In the genomic region with DNA sequence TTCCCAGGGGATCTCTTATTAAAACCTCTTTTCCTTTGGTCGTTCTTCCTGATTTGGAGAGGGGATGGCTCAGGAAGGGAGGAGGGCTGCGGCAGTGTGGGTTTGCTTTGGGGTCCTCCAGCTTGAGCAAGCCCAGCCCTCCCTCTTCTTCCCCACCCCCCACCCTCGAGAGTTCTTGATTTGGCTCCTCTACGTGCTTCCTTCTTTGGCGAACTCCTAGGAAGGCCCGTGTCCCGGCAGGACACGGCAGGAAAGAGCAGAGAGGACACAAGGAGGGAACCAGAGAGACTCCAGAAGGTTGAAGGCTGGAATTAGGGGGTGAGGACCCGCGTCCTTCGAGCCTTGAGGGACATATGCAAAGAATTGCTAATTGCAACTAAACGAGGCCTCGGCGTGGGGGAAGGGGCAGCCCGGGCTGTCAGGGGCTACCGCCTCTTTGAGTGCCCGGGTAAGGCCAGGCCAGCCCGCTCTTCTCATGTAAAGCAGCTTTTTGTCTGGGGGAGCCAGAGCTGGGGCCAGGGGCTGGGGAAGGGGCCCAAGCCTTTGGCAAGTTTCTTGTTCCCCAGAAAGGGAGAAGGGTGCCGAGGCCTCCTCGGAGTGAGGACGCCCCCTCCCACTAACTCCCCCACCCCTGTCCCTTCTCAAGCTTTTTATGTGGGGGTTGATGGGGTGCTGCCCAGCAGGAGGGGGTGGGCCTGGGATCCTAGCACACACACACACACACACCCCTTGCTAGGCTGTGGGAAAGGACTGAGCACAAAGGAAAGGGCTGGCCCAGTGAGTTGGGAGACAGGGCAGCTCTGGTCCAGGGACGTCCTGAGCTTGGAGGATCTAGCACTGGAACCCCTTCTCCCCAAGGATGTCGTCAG, we compare ENCODE assay signal across 8 mouse cellular contexts. TPM values are rescaled to one million over a fixed set of nuclear protein-coding genes. Genes with fewer than 3 reads are reported as not detected.
A peak's percentile ranks its signal among the peaks of the same experiment; 100 is the strongest.
DNase-seq lines count a peak whose midpoint lies in the region; ATAC-seq lines count a peak whose summit lies in the region.

TSS of gene Gm11627 (minus strand) at position 297 of the 869 bp plus-strand sequence.

- intact Hi-C loops in gastrocnemius, postnatal 14 days (cut with DNase I; ENCODE audit: low total_unique reads), result loop anchor here (5.0 kb wide), 2 partner anchors 73 to 92 kb away; no protein-coding TSS in a partner anchor

- H3K36me3 ChIP-seq in forebrain, embryonic 11.5 days (ENCODE audit: control insufficient read depth, insufficient read depth, low read length), result no peaks in the 10 kb centered on the region
- H3K36me3 ChIP-seq in intestine, embryonic 14.5 days (ENCODE audit: control insufficient read depth, insufficient read depth, low read length), result no peaks in the 10 kb centered on the region
- no peaks in the 10 kb centered on the region for H3K36me3 ChIP-seq in midbrain, embryonic 12.5 days

- peak; percentile 24 for DNase-seq in gastrocnemius, postnatal 14 days
- DNase-seq in gastrocnemius, postnatal 25 days, result no peak
- peak; percentile 81 for DNase-seq in ES-CJ7 (ENCODE audit: low read depth, low spot score)
- peak; percentile 91 for DNase-seq in forebrain, embryonic 11.5 days (ENCODE audit: low spot score)
- peak; percentile 76 for DNase-seq in intestine, embryonic 14.5 days (ENCODE audit: low spot score)
- no peak for DNase-seq in thymus, postnatal 25 days

- peak within 1 kb of the TSS; percentile 97 for H3K27ac ChIP-seq in forebrain, embryonic 11.5 days (ENCODE audit: low read depth, low read length)
- H3K27ac ChIP-seq in intestine, embryonic 14.5 days (ENCODE audit: low read depth), result peak within 1 kb of the TSS; percentile 97
- peak within 1 kb of the TSS; percentile 89 for H3K27ac ChIP-seq in midbrain, embryonic 12.5 days (replicated peaks)

- peak; percentile 91 for ATAC-seq in forebrain, embryonic 11.5 days (replicated peaks; ENCODE audit: low FRiP score)
- peak; percentile 70 for ATAC-seq in intestine, embryonic 14.5 days (replicated peaks; ENCODE audit: low FRiP score, low TSS enrichment, low read depth)
- ATAC-seq in midbrain, embryonic 12.5 days (ENCODE audit: low FRiP score, low read depth), result peak; percentile 88
- ATAC-seq in monocyte, adult 5-6 weeks (replicated peaks; ENCODE audit: insufficient number of reproducible peaks, low FRiP score, low TSS enrichment, poor library complexity, severe bottlenecking), result no peak

- no peaks in the 10 kb centered on the region for H3K9me3 ChIP-seq in forebrain, embryonic 11.5 days (ENCODE audit: control insufficient read depth, low read length)
- no peaks in the 10 kb centered on the region for H3K9me3 ChIP-seq in intestine, embryonic 14.5 days (ENCODE audit: control insufficient read depth, low read length)
- no peaks in the 10 kb centered on the region for H3K9me3 ChIP-seq in midbrain, embryonic 12.5 days

- H3K27me3 ChIP-seq in forebrain, embryonic 11.5 days (ENCODE audit: control insufficient read depth, insufficient read depth, low read length), result no peaks in the 10 kb centered on the region
- H3K27me3 ChIP-seq in intestine, embryonic 14.5 days (replicated peaks; ENCODE audit: control insufficient read depth, insufficient read depth, low read length), result no peaks in the 10 kb centered on the region
- H3K27me3 ChIP-seq in midbrain, embryonic 12.5 days, result peaks cover 38% of the 10 kb centered on the region

- H3K4me3 ChIP-seq in forebrain, embryonic 11.5 days (ENCODE audit: low read depth, low read length), result peak within 1 kb of the TSS; percentile 21
- H3K4me3 ChIP-seq in intestine, embryonic 14.5 days (ENCODE audit: low read depth, low read length), result peak within 1 kb of the TSS; percentile 39
- H3K4me3 ChIP-seq in midbrain, embryonic 12.5 days, result peak within 1 kb of the TSS; percentile 4

- peak within 1 kb of the TSS; percentile 44 for H3K4me2 ChIP-seq in forebrain, embryonic 11.5 days (ENCODE audit: low read depth, low read length, severe bottlenecking)
- H3K4me2 ChIP-seq in intestine, embryonic 14.5 days (ENCODE audit: low read length), result peak within 1 kb of the TSS; percentile 57
- H3K4me2 ChIP-seq in midbrain, embryonic 12.5 days (replicated peaks), result peak within 1 kb of the TSS; percentile 47

- H3K4me1 ChIP-seq in forebrain, embryonic 11.5 days (replicated peaks; ENCODE audit: control insufficient read depth, insufficient read depth, low read length), result peaks cover 39% of the 10 kb centered on the region
- H3K4me1 ChIP-seq in intestine, embryonic 14.5 days (replicated peaks; ENCODE audit: control insufficient read depth, insufficient read depth, low read length), result peaks cover 30% of the 10 kb centered on the region
- H3K4me1 ChIP-seq in midbrain, embryonic 12.5 days, result peaks cover 44% of the 10 kb centered on the region

- H3K9ac ChIP-seq in forebrain, embryonic 11.5 days (ENCODE audit: low read length), result peak within 1 kb of the TSS; percentile 56
- peak within 1 kb of the TSS; percentile 71 for H3K9ac ChIP-seq in intestine, embryonic 14.5 days (ENCODE audit: low read length)
- peak within 1 kb of the TSS; percentile 2; the same call in 1 of the 2 replicates for H3K9ac ChIP-seq in midbrain, embryonic 12.5 days (replicated peaks)

- 2% methylated on average over 23 of the region's 23 CpGs for WGBS in forebrain, embryonic 11.5 days
- 13% methylated on average over 22 of the region's 23 CpGs for WGBS in intestine, embryonic 14.5 days
- 6% methylated on average over 23 of the region's 23 CpGs for WGBS in midbrain, embryonic 12.5 days

RNA-seq across cellular contexts. Expression of gene Gm11627, which starts in this region (rescaled TPM):
- under 1 TPM; 0.38 to 0.66 TPM for total RNA-seq in gastrocnemius, postnatal 14 days (2021)
- total RNA-seq in gastrocnemius, postnatal 25 days (2021), result under 1 TPM in 1 of 2 experiments, not detected in 1; 0.43 TPM
- polyA plus RNA-seq in forebrain, embryonic 11.5 days (2014; fragmentation: Nextera tagmentation; extraction: Ambion mirVana), result 12.7 and 13.8 TPM in 2 replicates
- 13.5 and 15.7 TPM in 2 replicates for polyA plus RNA-seq in intestine, embryonic 14.5 days (2014; fragmentation: Nextera tagmentation; extraction: Ambion mirVana)
- polyA plus RNA-seq in midbrain, embryonic 12.5 days (2016; fragmentation: Nextera tagmentation; extraction: Ambion mirVana), result 8.3 and 10.5 TPM in 2 replicates
- not detected in 3 replicates for total RNA-seq in monocyte, adult 5-6 weeks (2017)

Comparison
In these comparisons a context has a peak if more than half of its experiments do, and no peak if none do; other contexts are left out.
1. Peak in DNase-seq in gastrocnemius, postnatal 14 days; RNA of the gene not detected or under 1 TPM.
2. DNase-seq: peak in ES-CJ7 (single experiment), forebrain, embryonic 11.5 days (single experiment) and intestine, embryonic 14.5 days (single experiment); none in gastrocnemius, postnatal 25 days (single experiment) and thymus, postnatal 25 days (single experiment).
3. H3K9ac ChIP-seq: peak in every context shown above with its lines; median percentile 71 in intestine, embryonic 14.5 days; 56 in forebrain, embryonic 11.5 days; 2 in midbrain, embryonic 12.5 days.
4. Peak in every context shown above with its lines, with median percentiles within 50 percentile points of each other: H3K27ac ChIP-seq, H3K4me2 ChIP-seq and H3K4me3 ChIP-seq.